Mouse (Mus musculus) myocyte (in vitro differentiated cells): ENCODE measurements around the gene Sar1a.

ENCODE experiments used
- CEBPB ChIP-seq: IDR thresholded peaks from 2 replicates; pipeline ENCODE4 v1.6.1; 2011; ENCODE audit warnings: mild to moderate bottlenecking, moderate library complexity; ENCODE audit not compliant: poor library complexity, insufficient read depth, severe bottlenecking
- MAX ChIP-seq: IDR thresholded peaks from one replicate; pipeline ENCODE4 v1.6.1; 2011; ENCODE audit warnings: low read depth, mild to moderate bottlenecking, control low read depth
- MYOD1 ChIP-seq, 3 experiments: IDR thresholded peaks; one replicate each; pipeline ENCODE4 v1.6.1; 2011; ENCODE audit warnings: control low read depth in 2 of 3, low read depth in 2 of 3, mild to moderate bottlenecking in 2 of 3, moderate library complexity in 1 of 3; ENCODE audit not compliant: insufficient read length in 2 of 3, control insufficient read depth in 1 of 3
- MYOG ChIP-seq, 3 experiments: IDR thresholded peaks; one replicate each; pipeline ENCODE4 v1.6.1; 2011; ENCODE audit warnings: control low read depth in 2 of 3, low read depth in 2 of 3, mild to moderate bottlenecking in 2 of 3; ENCODE audit not compliant: insufficient read length in 2 of 3, control insufficient read depth in 1 of 3, insufficient read depth in 1 of 3
- POLR2A ChIP-seq: IDR thresholded peaks from one replicate; pipeline ENCODE4 v1.6.1; 2011; ENCODE audit warnings: low read depth, mild to moderate bottlenecking, control low read depth, moderate library complexity; ENCODE audit not compliant: insufficient read length
- POLR2AphosphoS2 ChIP-seq: IDR thresholded peaks from one replicate; pipeline ENCODE4 v1.6.1; 2011; ENCODE audit warnings: low read depth, control low read depth; ENCODE audit not compliant: insufficient read length
- SRF ChIP-seq: IDR thresholded peaks from one replicate; pipeline ENCODE4 v1.6.1; 2011; ENCODE audit warnings: low read depth; ENCODE audit not compliant: control insufficient read depth, insufficient read length
- TCF12 ChIP-seq: IDR thresholded peaks from one replicate; pipeline ENCODE4 v1.6.1; 2011; ENCODE audit warnings: mild to moderate bottlenecking, control low read depth; ENCODE audit not compliant: poor library complexity, insufficient read depth, severe bottlenecking
- TCF3 ChIP-seq: IDR thresholded peaks from one replicate; pipeline ENCODE4 v1.6.1; 2011; ENCODE audit warnings: low read depth, control low read depth; ENCODE audit not compliant: insufficient read length
- USF1 ChIP-seq: IDR thresholded peaks from one replicate; pipeline ENCODE4 v1.6.1; 2011; ENCODE audit warnings: low read depth, mild to moderate bottlenecking, control low read depth, moderate library complexity

- no peak for TF ChIP-seq USF1
- TF ChIP-seq SRF, result no peak
- no peak for TF ChIP-seq MAX
- TF ChIP-seq TCF12, result no peak
- TF ChIP-seq POLR2A, result no peak
- no peak for TF ChIP-seq TCF3
- TF ChIP-seq MYOD1 (IDR thresholded peaks at IDR 0.05; ENCODE audit: control insufficient read depth in 1 of 3, insufficient read length in 2 of 3, low read depth in 2 of 3), result no peak
- TF ChIP-seq MYOG (IDR thresholded peaks at IDR 0.05; ENCODE audit: control insufficient read depth in 1 of 3, insufficient read depth in 1 of 3, insufficient read length in 2 of 3, low read depth in 2 of 3), result no peak
- no peak for TF ChIP-seq CEBPB
- TF ChIP-seq POLR2AphosphoS2, result no peak
These were observed 16.9 kb downstream of the Sar1a start for GRCm38 (mm10) chr10:61697028-61697427.
